Mouse (Mus musculus) G1E-ER4 (cell line): ENCODE data around the gene Ly6g5b. TPM values are rescaled to one million over a fixed set of nuclear protein-coding genes. Genes with fewer than 3 reads are reported as not detected.

ENCODE experiments used
- GATA1 ChIP-seq: IDR thresholded peaks from one replicate; pipeline ENCODE4 v1.8.0; 2012; ENCODE audit warnings: low read length, inconsistent platforms
- polyA plus RNA-seq: library from polyadenylated mRNA; stranded (reverse); fragments of >175 nt; gene quantifications from 2 replicates; pipeline ENCODE4 v1.2.3, GENCODE M21; 2012

The Ly6g5b gene
- polyA plus RNA-seq, 1 experiment: 0.08 TPM

GRCm38 (mm10) chr17:35126206-35126611 lies 11.0 kb upstream of the Ly6g5b start, which contains the start of gene D17H6S53E:
Gene D17H6S53E (plus strand): TSS chr17:35126373.
- TF ChIP-seq GATA1: no peak

- TF ChIP-seq GATA1: no peak
Measured at GRCm38 (mm10) chr17:35125578-35125977, 10.3 kb upstream of the Ly6g5b start.

GRCm38 (mm10) chr17:35125081-35125480 lies 9.9 kb upstream of the Ly6g5b start:
- TF ChIP-seq GATA1: no peak

- peak; percentile 19 for TF ChIP-seq GATA1
Measured at GRCm38 (mm10) chr17:35121871-35122303, 6.7 kb upstream of the Ly6g5b start, which contains the start of gene Csnk2b. Gene Csnk2b (minus strand): TSS chr17:35122053.

- TF ChIP-seq GATA1: no peak
Measured at GRCm38 (mm10) chr17:35121143-35121799, 6.0 kb upstream of the Ly6g5b start, which contains the start of gene Gpank1. Gene Gpank1 (plus strand): TSS chr17:35121455.

GRCm38 (mm10) chr17:35120745-35121142 lies 5.5 kb upstream of the Ly6g5b start:
- no peak for TF ChIP-seq GATA1

GRCm38 (mm10) chr17:35111774-35112173 lies 3.5 kb downstream of the Ly6g5b start:
- TF ChIP-seq GATA1: no peak

GRCm38 (mm10) chr17:35108097-35108496 lies 7.1 kb downstream of the Ly6g5b start, which contains the start of gene Ly6g5c:
Gene Ly6g5c (plus strand): TSS chr17:35108279.
- no peak for TF ChIP-seq GATA1

GRCm38 (mm10) chr17:35106522-35106921 lies 8.7 kb downstream of the Ly6g5b start:
- no peak for TF ChIP-seq GATA1

- no peak for TF ChIP-seq GATA1
Measured at GRCm38 (mm10) chr17:35105740-35106389, 9.4 kb downstream of the Ly6g5b start.

- peak; percentile 87 for TF ChIP-seq GATA1
Measured at GRCm38 (mm10) chr17:35104754-35105153, 10.5 kb downstream of the Ly6g5b start.

GRCm38 (mm10) chr17:35104079-35104478 lies 11.1 kb downstream of the Ly6g5b start:
- TF ChIP-seq GATA1: no peak

- no peak for TF ChIP-seq GATA1
Measured at GRCm38 (mm10) chr17:35103221-35103690, 12.0 kb downstream of the Ly6g5b start.

GRCm38 (mm10) chr17:35102299-35102698 lies 12.9 kb downstream of the Ly6g5b start:
- TF ChIP-seq GATA1: no peak

- no peak for TF ChIP-seq GATA1
Measured at GRCm38 (mm10) chr17:35101161-35101560, 14.1 kb downstream of the Ly6g5b start.

- TF ChIP-seq GATA1: no peak
Measured at GRCm38 (mm10) chr17:35100196-35100765, 14.9 kb downstream of the Ly6g5b start.
